Mouse (Mus musculus): ENCODE results near the gene Pcbd1.

DNA sequence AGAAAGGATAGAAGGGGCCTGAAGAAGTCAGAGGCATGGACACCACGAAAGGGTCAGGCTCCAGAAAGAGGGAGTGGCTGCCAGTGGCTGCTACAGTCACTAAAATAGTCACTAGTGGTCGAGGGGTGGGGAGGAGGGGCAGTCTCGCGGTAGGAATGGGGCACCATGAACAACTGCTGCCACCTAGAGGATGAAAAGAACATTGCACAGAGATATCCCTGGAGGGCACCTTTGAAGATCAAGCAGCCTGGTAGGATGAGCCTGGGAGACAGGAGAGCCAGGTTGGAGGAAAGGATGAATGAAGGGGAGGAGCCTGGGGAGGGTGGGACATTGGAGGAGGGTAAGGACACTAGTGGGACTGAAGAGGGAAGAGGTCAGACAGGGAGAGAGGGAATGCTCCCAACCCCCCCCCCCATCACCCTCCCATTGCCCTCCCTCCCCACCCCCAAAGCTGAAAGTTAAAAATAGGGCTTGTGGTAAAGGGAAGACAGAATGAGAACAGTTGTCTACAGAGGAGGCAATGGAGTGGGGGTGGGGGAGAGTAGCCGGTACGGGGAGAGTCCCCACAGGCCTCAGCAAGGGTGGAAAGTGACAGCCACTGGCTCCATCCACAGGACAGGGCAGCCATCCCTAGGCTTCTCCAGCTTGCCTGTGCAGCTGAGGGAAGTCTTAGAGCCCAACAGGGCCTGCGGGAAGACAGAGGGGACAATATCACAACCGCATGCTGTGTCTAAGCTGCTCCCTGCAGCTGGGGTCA, 20.5 kb upstream of the Pcbd1 start:
- TF ChIP-seq CTCF (IDR thresholded peaks at IDR 0.05; ENCODE audit: borderline replicate concordance, insufficient read depth, low read length) (peak; percentile 75), POLR2A (IDR thresholded peaks at IDR 0.05; ENCODE audit: low read depth, low read length) (no peak)
